Mouse (Mus musculus) left cerebral cortex, postnatal 10 days (tissue): Measurements from ENCODE around the gene Trim59. TPM values are rescaled to one million over a fixed set of nuclear protein-coding genes. Genes with fewer than 3 reads are reported as not detected.
"Not testable (repeated sequence)": the region's sequence is repeated elsewhere in the genome, so short reads cannot be mapped to it uniquely, and the experiment has no call there.

ENCODE experiments used
- DNase-seq, 2 experiments: peaks; one replicate each; pipeline ENCODE4 v3.0.0; 2021 to 2022; ENCODE audit warnings: low spot score in 2 of 2, mixed read lengths in 1 of 2; ENCODE audit errors: extremely low spot score in 1 of 2
- intact Hi-C: fragments of 180-260 bp; cut with DNase I; formaldehyde crosslinking; loops from one replicate; pipeline ENCODE4 v1.15.1; 2025
- total RNA-seq, 2 experiments: library from RNA; stranded (reverse); gene quantifications; 2 replicates each; pipeline ENCODE4 v1.2.3; 2021

Trim59 gene
- 1 to 10 TPM; 4.3 to 6.9 TPM for total RNA-seq

- intact Hi-C loops = loop anchor here (5.0 kb wide), 1 partner anchor 38 kb away; no protein-coding TSS in a partner anchor
These were observed at the start of gene Trim59 for GRCm38 (mm10) chr3:69044645-69045399. Gene Trim59 (minus strand): TSS chr3:69044755.

DNA sequence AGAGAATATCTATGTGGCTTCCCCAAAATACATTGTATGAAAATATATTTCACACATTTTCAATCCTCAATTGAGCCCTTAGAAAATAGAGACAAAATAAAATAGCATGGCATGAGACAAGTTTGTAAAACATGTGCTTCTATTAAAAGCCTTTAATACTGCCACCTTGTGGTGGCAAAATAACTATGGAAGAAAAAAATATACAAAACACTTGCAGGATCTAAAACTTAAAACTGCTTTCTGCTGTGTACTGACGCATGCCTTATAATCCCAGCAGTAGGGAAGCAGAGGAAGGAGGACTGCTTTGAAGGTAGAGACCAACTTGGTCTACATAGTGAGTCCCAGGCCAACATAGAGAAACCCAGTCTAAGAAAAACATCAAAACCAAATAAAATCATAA lies 19.4 kb upstream of the Trim59 start:
- intact Hi-C loops = no loop called here
- DNase-seq = peak in 1 of 2 experiments; percentile 26

More at GRCm38 (mm10) chr3:69044645-69045399, at the start of gene Trim59:
- DNase-seq = peak; percentile 83 to 92

DNA sequence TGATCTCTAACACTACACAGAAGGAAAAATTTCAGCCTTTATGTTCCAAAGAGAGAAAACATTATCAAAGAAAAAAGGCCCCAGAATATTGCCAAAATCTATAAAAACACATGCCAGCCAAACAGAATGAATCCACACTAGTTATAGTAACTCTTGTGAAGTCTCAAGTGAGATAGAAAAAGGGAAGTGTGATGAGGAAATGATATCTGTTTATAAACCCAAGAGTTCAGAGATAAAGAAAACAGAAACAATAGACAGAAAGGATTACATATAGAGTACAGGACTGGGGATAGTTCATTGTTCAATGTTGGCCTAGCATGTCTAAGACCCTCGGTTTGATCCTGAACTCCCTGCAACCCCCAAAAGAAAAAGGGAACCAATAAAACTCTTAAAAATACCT lies 18.2 kb upstream of the Trim59 start:
- intact Hi-C loops = no loop called here
- DNase-seq = no peak

DNA sequence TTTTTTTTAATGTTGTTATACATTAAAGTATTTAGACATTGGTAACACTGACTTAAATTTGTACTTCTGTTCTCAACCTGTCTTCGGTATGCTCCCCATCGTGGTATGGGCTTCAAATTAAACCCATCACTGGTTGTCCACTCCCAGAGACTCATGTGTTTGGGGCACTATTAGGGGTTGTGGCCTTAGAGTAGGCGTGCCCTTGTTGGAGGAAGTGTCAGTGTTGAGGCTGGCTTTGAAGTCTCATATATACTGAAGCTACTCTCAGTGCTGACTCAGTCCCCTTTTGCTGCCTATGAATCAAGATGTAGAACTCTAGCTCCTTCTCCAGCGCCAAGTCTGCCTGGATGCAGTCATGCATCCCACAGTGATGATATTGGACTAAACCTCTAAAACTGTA lies 16.1 kb upstream of the Trim59 start:
- intact Hi-C loops = no loop called here

DNA sequence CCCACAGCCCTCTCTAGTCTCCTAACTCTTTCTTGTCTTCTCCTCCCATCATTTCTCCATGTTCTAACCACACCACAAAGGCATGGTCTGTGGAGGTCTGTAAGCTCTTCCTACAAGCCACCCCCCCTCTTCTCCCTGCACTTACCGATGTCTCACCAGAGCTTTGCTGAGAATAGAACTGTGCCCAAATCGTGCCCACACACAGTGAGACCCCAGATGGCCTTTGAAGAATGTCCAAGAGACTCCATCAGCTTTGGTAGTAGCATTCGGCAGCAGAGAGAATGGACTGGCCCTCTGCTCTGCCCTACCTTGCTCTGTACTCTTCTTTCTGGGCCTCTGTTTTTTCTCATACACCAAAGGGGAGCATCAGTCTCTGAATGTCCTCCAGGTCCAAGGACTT lies 11.3 kb upstream of the Trim59 start:
- no peak for DNase-seq
- intact Hi-C loops = no loop called here

More for the DNA sequence above, 16.1 kb upstream of the Trim59 start:
- no peak for DNase-seq

- intact Hi-C loops = no loop called here
- no peak for DNase-seq
These were observed 10.3 kb upstream of the Trim59 start for GRCm38 (mm10) chr3:69054760-69055432.

DNA sequence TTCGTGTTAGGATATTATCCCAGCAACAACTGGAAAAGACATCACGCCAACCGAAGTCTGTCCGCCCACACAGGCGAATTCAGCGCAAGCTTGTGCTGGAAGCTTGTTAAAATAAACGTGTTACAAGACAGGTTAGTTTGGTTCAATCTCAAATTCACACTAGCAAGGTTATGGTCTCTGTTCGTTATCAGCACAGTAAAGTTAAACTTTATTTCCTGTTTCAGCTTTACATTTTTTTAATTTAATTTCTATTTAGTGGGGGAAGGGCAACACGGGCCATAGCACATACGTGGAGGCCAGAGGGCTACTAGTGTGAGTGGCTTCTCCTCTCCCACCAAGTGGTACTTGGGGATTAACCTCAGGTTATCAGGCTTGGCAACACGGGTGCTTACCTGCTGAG lies 7.3 kb upstream of the Trim59 start:
- no peak for DNase-seq

DNA sequence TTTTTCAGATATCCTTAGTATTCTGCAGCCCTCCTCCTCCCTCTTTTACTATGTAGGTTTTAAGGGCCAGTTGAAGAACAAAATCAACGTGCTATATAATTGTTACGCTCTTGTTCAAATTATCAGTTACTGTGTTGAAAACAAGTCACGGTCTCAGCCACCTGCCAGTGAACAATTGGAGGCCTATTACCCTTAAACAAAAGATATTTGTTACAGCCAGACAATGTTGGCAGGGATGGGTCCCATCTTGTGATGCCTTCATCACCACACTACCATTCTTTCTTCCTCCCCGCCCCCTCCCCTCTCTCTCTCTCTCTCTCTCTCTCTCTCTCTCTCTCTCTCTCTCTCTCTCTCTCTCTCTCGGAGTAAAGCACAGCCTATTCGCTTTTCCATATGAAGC lies 4.5 kb upstream of the Trim59 start:
- DNase-seq = no peak
- intact Hi-C loops = no loop called here

More for the DNA sequence above, 7.3 kb upstream of the Trim59 start:
- intact Hi-C loops = no loop called here

GRCm38 (mm10) chr3:69047684-69048083 lies 3.1 kb upstream of the Trim59 start:
- intact Hi-C loops = no loop called here
- no peak for DNase-seq

DNA sequence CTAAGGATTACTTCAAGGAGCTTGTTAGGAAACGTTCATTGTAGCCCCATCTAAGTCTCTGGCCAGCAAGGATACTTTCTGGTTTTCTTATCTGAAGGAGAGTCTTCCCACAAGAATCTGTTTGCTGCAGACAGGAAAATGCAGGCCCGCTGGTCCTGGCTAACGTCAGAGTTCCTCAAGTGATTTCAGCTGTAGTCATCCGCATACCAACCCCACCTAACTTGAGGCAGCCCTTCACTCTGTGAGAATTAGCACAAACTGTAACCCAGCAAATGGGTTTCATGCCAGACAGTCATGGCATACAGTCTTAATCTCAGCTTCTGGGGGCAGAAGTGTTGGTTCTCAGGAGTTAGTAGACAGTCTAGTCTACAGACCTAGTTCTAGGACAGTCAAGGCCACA lies 2.0 kb upstream of the Trim59 start:
- no peak for DNase-seq
- intact Hi-C loops = no loop called here

DNA sequence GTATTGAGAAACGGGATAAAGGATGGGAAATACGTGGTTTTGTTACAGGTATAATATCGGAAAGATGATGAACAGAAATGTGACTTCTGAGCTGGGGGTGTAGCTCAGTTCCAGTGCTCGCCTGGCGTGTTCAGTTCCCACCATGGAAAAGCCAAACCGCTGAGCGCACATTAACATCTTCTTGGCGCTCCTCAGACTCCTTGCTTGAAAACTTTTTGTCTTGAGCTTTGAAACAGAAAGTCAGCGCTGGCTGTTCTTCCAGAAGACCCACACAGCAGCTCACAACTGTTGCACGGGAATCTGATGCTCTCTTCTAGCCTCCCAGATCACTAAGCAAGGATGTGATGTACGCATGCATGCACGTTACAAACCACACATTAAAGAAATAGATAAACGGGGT lies 1.2 kb upstream of the Trim59 start:
- intact Hi-C loops = no loop called here
- DNase-seq = no peak

- intact Hi-C loops = no loop called here
- DNase-seq = no peak
These were observed 797 bp upstream of the Trim59 start for GRCm38 (mm10) chr3:69045400-69045703.

DNA sequence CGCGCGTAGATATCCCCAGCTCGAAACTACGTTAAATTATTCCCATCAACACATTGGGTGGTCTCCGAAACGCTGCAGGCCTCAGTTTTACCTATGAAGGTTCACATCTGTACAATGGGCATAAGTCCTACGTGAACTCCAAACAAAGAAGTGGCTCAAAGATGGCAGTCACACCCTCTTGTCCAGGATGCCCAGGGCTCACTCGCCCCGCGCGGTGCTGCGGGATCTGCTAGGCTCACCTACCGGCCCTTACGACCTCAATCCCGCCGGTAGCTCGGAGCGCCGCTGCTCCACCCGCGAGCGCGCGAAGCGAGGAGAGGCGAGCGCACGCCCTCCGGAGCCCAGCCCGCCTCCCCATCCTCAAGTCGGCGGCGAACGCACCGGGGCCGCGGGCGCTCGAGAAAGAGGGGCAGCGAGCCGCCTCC lies 376 bp downstream of the Trim59 start:
- no peak for DNase-seq
- intact Hi-C loops = loop anchor here (5.0 kb wide), 1 partner anchor 37 kb away; no protein-coding TSS in a partner anchor

DNA sequence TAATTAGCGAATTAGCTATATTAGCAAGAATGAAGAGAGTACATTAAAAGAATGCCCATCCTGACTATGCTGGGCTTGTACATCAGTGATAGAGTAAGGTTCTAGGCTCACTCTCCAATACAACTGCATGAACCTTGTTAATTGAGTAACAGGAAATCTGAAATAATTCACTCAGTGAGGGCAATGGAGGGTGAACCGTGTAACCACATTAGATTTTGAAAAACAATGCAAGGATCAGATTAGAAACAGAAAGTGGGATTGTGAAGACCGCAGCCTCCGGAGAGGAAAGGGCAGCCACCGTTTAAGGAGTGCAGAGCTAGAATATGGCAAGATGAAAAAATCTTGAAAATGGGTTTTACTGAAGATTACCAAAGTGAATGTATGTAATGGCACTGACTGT lies 3.3 kb downstream of the Trim59 start:
- intact Hi-C loops = loop anchor here (5.0 kb wide), 1 partner anchor 34 kb away; no protein-coding TSS in a partner anchor
- DNase-seq = no peak

- no peak for DNase-seq
- intact Hi-C loops = loop anchor here (5.0 kb wide), 1 partner anchor 33 kb away; no protein-coding TSS in a partner anchor
These were observed 4.5 kb downstream of the Trim59 start for GRCm38 (mm10) chr3:69040105-69040504.

DNA sequence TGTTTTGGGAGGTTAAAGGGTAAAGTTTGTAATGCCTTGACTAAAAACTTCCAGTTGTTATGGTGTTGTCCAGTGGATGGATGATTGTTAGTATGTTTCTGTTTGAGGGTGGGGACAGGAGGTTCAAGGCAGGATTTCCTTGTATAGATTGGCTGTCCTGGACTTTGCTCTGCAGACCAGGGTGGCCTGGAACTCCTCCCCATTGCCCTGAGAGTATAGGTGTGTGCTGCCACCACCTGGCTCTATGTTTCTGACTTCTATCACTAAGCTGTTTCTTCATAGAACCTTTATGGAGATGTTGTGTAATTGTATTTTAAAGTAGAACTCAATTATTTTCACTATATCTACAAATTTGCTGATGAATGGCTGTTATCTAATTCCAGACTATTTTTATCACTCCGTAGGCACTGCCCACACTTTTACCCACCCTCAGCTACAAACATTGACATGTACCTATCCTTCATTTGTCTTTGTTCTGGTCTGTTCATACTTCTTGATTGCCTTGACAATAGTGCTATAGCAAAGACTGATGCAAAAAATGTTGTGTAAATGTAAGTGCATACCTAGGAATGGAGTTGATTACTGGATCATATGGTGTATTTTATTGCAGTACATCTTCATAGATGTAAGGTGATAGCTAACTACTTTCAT lies 18.3 kb downstream of the Trim59 start:
- DNase-seq = no peak
- intact Hi-C loops = no loop called here

DNA sequence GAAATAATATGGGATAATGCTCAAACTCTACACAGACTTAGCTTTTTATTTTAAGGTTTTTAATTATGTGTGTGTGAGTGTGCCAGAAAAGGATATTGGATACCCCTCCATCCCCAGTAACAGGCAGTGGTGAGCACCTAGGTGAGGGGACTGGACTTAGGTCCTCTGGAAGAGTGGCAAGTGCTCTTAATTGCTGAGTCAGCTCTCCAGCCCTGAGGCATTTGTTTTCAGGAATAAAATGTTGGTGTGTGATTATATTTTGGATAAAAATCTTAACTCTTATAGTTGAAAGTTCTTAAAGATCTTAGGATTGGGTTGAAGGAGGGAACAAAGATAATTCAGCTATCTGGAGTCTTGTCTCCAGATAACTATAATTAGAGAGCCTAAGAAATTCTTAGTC lies 23.8 kb downstream of the Trim59 start:
- no peak for DNase-seq
- intact Hi-C loops = no loop called here

- DNase-seq = no peak
- intact Hi-C loops = no loop called here
These were observed 24.3 kb downstream of the Trim59 start for GRCm38 (mm10) chr3:69020285-69020684.

DNA sequence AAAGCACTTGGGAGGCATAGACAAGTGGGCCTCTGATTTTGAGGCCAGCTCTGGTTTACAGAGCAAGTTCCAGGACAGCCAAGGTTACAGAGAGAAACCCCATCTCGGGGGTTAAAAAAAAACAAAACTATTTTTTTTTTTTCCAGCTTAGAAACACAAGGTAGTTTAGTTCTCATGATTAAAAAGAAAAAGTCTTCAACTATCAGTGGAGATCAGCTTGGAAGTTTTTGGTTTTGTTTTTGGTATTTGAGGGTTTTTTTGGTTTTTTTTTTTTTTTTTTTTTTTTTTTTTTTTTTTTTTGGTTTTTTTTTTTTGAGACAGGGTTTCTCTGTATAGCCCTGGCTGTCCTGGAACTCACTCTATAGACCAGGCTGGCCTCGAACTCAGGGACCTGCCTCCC lies 25.9 kb downstream of the Trim59 start:
- intact Hi-C loops, DNase-seq: not testable (repeated sequence)

DNA sequence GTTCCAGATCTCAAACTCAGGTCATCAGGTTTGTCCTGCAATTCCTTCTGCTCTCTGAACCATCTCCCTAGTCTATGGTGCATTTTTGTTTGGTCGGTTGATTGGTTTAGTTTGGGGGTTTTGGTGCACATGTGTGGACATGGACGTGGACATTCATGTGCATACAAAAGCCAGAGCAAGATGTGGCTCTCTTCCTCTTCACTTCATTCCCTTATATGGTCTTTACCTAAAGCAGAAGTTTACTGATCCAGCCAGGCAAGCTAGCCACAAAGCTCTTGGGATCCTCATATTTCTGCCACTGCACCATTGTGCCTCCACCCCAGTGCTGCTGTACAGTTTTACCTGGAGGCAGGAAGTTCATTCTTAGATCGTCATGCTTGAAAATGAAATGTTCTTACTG lies 27.4 kb downstream of the Trim59 start:
- intact Hi-C loops = no loop called here
- no peak for DNase-seq
